Mouse (Mus musculus) MN1 (cell line): ENCODE measurements around the gene Elovl5.

ENCODE experiments used
- DNase-seq: peaks from one replicate; pipeline ENCODE4 v3.0.0-alpha.2; 2016; ENCODE audit warnings: low spot score

The Elovl5 gene

GRCm38 (mm10) chr9:77917074-77917621 lies at the start of gene Elovl5:
Gene Elovl5 (plus strand): TSS chr9:77917364.
- DNase-seq, result peak; percentile 98

- DNase-seq, result no peak
Observed at GRCm38 (mm10) chr9:77891501-77891900, 25.7 kb upstream of the Elovl5 start.

- no peak for DNase-seq
Observed at GRCm38 (mm10) chr9:77898551-77898950, 18.6 kb upstream of the Elovl5 start.

GRCm38 (mm10) chr9:77904133-77904532 lies 13.0 kb upstream of the Elovl5 start:
- DNase-seq, result no peak

- DNase-seq, result peak; percentile 20
Observed at GRCm38 (mm10) chr9:77909572-77910269, 7.4 kb upstream of the Elovl5 start.

GRCm38 (mm10) chr9:77910270-77911240 lies 6.6 kb upstream of the Elovl5 start:
- DNase-seq, result peak; percentile 95

- DNase-seq, result peak; percentile 66
Observed at GRCm38 (mm10) chr9:77911508-77912229, 5.5 kb upstream of the Elovl5 start.

GRCm38 (mm10) chr9:77912246-77912645 lies 4.9 kb upstream of the Elovl5 start:
- DNase-seq, result no peak

GRCm38 (mm10) chr9:77914616-77915015 lies 2.5 kb upstream of the Elovl5 start:
- no peak for DNase-seq

- no peak for DNase-seq
Observed at GRCm38 (mm10) chr9:77915791-77916190, 1.4 kb upstream of the Elovl5 start.

GRCm38 (mm10) chr9:77917622-77918131 lies 513 bp downstream of the Elovl5 start:
- no peak for DNase-seq

- DNase-seq, result no peak
Observed at GRCm38 (mm10) chr9:77918211-77918610, 1.0 kb downstream of the Elovl5 start.

- no peak for DNase-seq
Observed at GRCm38 (mm10) chr9:77918961-77919670, 2.0 kb downstream of the Elovl5 start.

GRCm38 (mm10) chr9:77920481-77920880 lies 3.3 kb downstream of the Elovl5 start:
- DNase-seq, result no peak

- DNase-seq, result no peak
Observed at GRCm38 (mm10) chr9:77921366-77922260, 4.4 kb downstream of the Elovl5 start.

GRCm38 (mm10) chr9:77923774-77924173 lies 6.6 kb downstream of the Elovl5 start:
- no peak for DNase-seq

GRCm38 (mm10) chr9:77924199-77924598 lies 7.0 kb downstream of the Elovl5 start:
- DNase-seq, result no peak

- no peak for DNase-seq
Observed at GRCm38 (mm10) chr9:77926151-77926550, 9.0 kb downstream of the Elovl5 start.

GRCm38 (mm10) chr9:77926911-77927310 lies 9.7 kb downstream of the Elovl5 start:
- DNase-seq, result no peak

- no peak for DNase-seq
Observed at GRCm38 (mm10) chr9:77927431-77927830, 10.3 kb downstream of the Elovl5 start.
